Mouse (Mus musculus) intestine, embryonic 16.5 days (tissue): ENCODE measurements at regions not wholly inside any gene's neighbourhood (a gene's known extent, or its start where the extent isn't known, plus 50 kb on each side); places are given as distances from the start of the nearest gene placed in this dataset.

Experiments
- ATAC-seq: fragments of 200-750 bp; cut with Nextera tagmentation; 2 replicates; pipeline ENCODE4 v1.8.0; 2017; ENCODE audit warnings: moderate TSS enrichment, moderate library complexity
- H3K27ac ChIP-seq: fragments of 300-500 bp; sonication (generic); 2 replicates; pipeline ENCODE4 v1.5.1; 2014; ENCODE audit warnings: mild to moderate bottlenecking, low read length
- H3K27me3 ChIP-seq: fragments of 300-500 bp; sonication (generic); replicated peaks from 2 replicates; pipeline ENCODE4 v1.6.1; 2014; ENCODE audit warnings: low read length, control low read depth, mixed read lengths; ENCODE audit not compliant: control insufficient read depth, insufficient read depth
- H3K36me3 ChIP-seq: fragments of 300-500 bp; sonication (generic); 2 replicates; pipeline ENCODE4 v1.6.1; 2014; ENCODE audit warnings: low read length, control low read depth; ENCODE audit not compliant: control insufficient read depth, insufficient read depth
- H3K4me1 ChIP-seq: fragments of 300-500 bp; sonication (generic); 2 replicates; pipeline ENCODE4 v1.6.1; 2014; ENCODE audit warnings: low read length, control low read depth, mixed read lengths; ENCODE audit not compliant: control insufficient read depth, insufficient read depth
- H3K4me2 ChIP-seq: fragments of 300-500 bp; sonication (generic); 2 replicates; pipeline ENCODE4 v1.6.1; 2014; ENCODE audit warnings: low read depth, low read length, control low read depth
- H3K4me3 ChIP-seq: fragments of 300-500 bp; sonication (generic); 2 replicates; pipeline ENCODE4 v1.5.1; 2014; ENCODE audit warnings: mild to moderate bottlenecking, low read length
- H3K9ac ChIP-seq: fragments of 300-500 bp; sonication (generic); 2 replicates; pipeline ENCODE4 v1.6.1; 2014; ENCODE audit warnings: low read depth, low read length
- H3K9me3 ChIP-seq: fragments of 300-500 bp; sonication (generic); 2 replicates; pipeline ENCODE4 v1.6.1; 2016; ENCODE audit warnings: low read length, control low read depth; ENCODE audit not compliant: control insufficient read depth
- WGBS: fragments of 180-500 bp; shearing (Covaris S2); extraction: QIAGEN DNeasy Blood & Tissue Kit; methylation state at CpG from one replicate; pipeline ENCODE4 v1.1.7; 2014; 5-methylcytosine and 5-hydroxymethylcytosine counted together

- WGBS = 56% methylated on average over 8 of the region's 8 CpGs
- ATAC-seq = no peak
Measured at GRCm38 (mm10) chr1:193618250-193618649, 248.2 kb upstream of the Camk1g start.

GRCm38 (mm10) chr1:193610471-193610870 lies 240.4 kb upstream of the Camk1g start:
- H3K9ac ChIP-seq = no peak overlapping the region
- H3K27me3 ChIP-seq = no peaks in the 10 kb centered on the region
- no peaks in the 10 kb centered on the region for H3K36me3 ChIP-seq
- no peak overlapping the region for H3K4me3 ChIP-seq
- H3K27ac ChIP-seq = no peak overlapping the region
- WGBS = 64% methylated on average over 4 of the region's 4 CpGs
- no peak overlapping the region for H3K4me2 ChIP-seq
- no peaks in the 10 kb centered on the region for H3K9me3 ChIP-seq
- H3K4me1 ChIP-seq = no peaks in the 10 kb centered on the region
- no peak for ATAC-seq

More at GRCm38 (mm10) chr1:193618250-193618649, 248.2 kb upstream of the Camk1g start:
- no peaks in the 10 kb centered on the region for H3K36me3 ChIP-seq
- no peak overlapping the region for H3K4me2 ChIP-seq
- H3K4me1 ChIP-seq = no peaks in the 10 kb centered on the region
- H3K27ac ChIP-seq = no peak overlapping the region
- H3K9me3 ChIP-seq = no peaks in the 10 kb centered on the region
- no peaks in the 10 kb centered on the region for H3K27me3 ChIP-seq
- no peak overlapping the region for H3K4me3 ChIP-seq
- H3K9ac ChIP-seq = no peak overlapping the region

GRCm38 (mm10) chr1:193599895-193600294 lies 229.8 kb upstream of the Camk1g start:
- no peak overlapping the region for H3K4me3 ChIP-seq
- 65% methylated on average over 4 of the region's 4 CpGs for WGBS
- no peaks in the 10 kb centered on the region for H3K27me3 ChIP-seq
- no peak overlapping the region for H3K4me2 ChIP-seq
- H3K9ac ChIP-seq = no peak overlapping the region
- H3K9me3 ChIP-seq = no peaks in the 10 kb centered on the region
- no peak overlapping the region for H3K27ac ChIP-seq
- H3K4me1 ChIP-seq = no peaks in the 10 kb centered on the region
- no peak for ATAC-seq
- H3K36me3 ChIP-seq = no peaks in the 10 kb centered on the region

GRCm38 (mm10) chr1:193599163-193599562 lies 229.1 kb upstream of the Camk1g start:
- no peak overlapping the region for H3K9ac ChIP-seq

GRCm38 (mm10) chr1:193590301-193590829 lies 220.3 kb upstream of the Camk1g start:
- Histone ChIP-seq H3K4me3 (no peak overlapping the region), H3K4me1 (no peaks in the 10 kb centered on the region), H3K36me3 (no peaks in the 10 kb centered on the region), H3K27me3 (no peaks in the 10 kb centered on the region), H3K9me3 (no peaks in the 10 kb centered on the region), H3K27ac (no peak overlapping the region), H3K4me2 (no peak overlapping the region), H3K9ac (no peak overlapping the region)
- WGBS = 41% methylated on average over 5 of the region's 5 CpGs
- ATAC-seq = no peak

More at GRCm38 (mm10) chr1:193599163-193599562, 229.1 kb upstream of the Camk1g start:
- no peaks in the 10 kb centered on the region for H3K27me3 ChIP-seq
- no peak overlapping the region for H3K4me3 ChIP-seq
- H3K9me3 ChIP-seq = no peaks in the 10 kb centered on the region
- WGBS = 62% methylated on average over 1 of the region's 1 CpGs
- no peaks in the 10 kb centered on the region for H3K4me1 ChIP-seq
- H3K4me2 ChIP-seq = no peak overlapping the region
- ATAC-seq = no peak
- no peaks in the 10 kb centered on the region for H3K36me3 ChIP-seq
- H3K27ac ChIP-seq = no peak overlapping the region

GRCm38 (mm10) chr1:193588477-193589464 lies 218.7 kb upstream of the Camk1g start:
- peak; percentile 63 for ATAC-seq
- H3K27ac ChIP-seq = no peak overlapping the region

GRCm38 (mm10) chr1:193587317-193587716 lies 217.2 kb upstream of the Camk1g start:
- Histone ChIP-seq H3K4me1 (no peaks in the 10 kb centered on the region), H3K36me3 (no peaks in the 10 kb centered on the region), H3K27ac (no peak overlapping the region), H3K9ac (no peak overlapping the region), H3K27me3 (no peaks in the 10 kb centered on the region), H3K4me2 (no peak overlapping the region), H3K9me3 (no peaks in the 10 kb centered on the region), H3K4me3 (no peak overlapping the region)
- WGBS = 86% methylated on average over 2 of the region's 2 CpGs
- ATAC-seq = no peak

More at GRCm38 (mm10) chr1:193588477-193589464, 218.7 kb upstream of the Camk1g start:
- WGBS = 21% methylated on average over 12 of the region's 12 CpGs
- no peak overlapping the region for H3K4me2 ChIP-seq
- no peak overlapping the region for H3K9ac ChIP-seq
- no peaks in the 10 kb centered on the region for H3K27me3 ChIP-seq
- no peaks in the 10 kb centered on the region for H3K9me3 ChIP-seq
- no peak overlapping the region for H3K4me3 ChIP-seq
- H3K4me1 ChIP-seq = no peaks in the 10 kb centered on the region
- H3K36me3 ChIP-seq = no peaks in the 10 kb centered on the region

- H3K4me1 ChIP-seq = no peaks in the 10 kb centered on the region
- H3K27ac ChIP-seq = no peak overlapping the region
- H3K27me3 ChIP-seq = no peaks in the 10 kb centered on the region
- no peak overlapping the region for H3K4me3 ChIP-seq
- no peak overlapping the region for H3K9ac ChIP-seq
- H3K36me3 ChIP-seq = no peaks in the 10 kb centered on the region
- no peak overlapping the region for H3K4me2 ChIP-seq
- ATAC-seq = no peak
- H3K9me3 ChIP-seq = no peaks in the 10 kb centered on the region
- 53% methylated on average over 6 of the region's 6 CpGs for WGBS
Measured at GRCm38 (mm10) chr1:193586896-193587295, 216.8 kb upstream of the Camk1g start.

GRCm38 (mm10) chr1:193583791-193584190 lies 213.7 kb upstream of the Camk1g start:
- 72% methylated on average over 2 of the region's 2 CpGs for WGBS
- H3K9me3 ChIP-seq = no peaks in the 10 kb centered on the region
- no peak overlapping the region for H3K4me3 ChIP-seq
- no peak for ATAC-seq
- H3K4me1 ChIP-seq = no peaks in the 10 kb centered on the region
- no peak overlapping the region for H3K27ac ChIP-seq
- H3K9ac ChIP-seq = no peak overlapping the region
- H3K27me3 ChIP-seq = no peaks in the 10 kb centered on the region
- no peak overlapping the region for H3K4me2 ChIP-seq
- no peaks in the 10 kb centered on the region for H3K36me3 ChIP-seq
